Mouse (Mus musculus) ZHBTc4 (cell line): ENCODE data around the gene Sox3.

Experiments
- DNase-seq: peaks from one replicate; pipeline ENCODE4 v3.0.0-alpha.2; 2011; ENCODE audit warnings: low read depth, low spot score

Sox3 gene

DNA sequence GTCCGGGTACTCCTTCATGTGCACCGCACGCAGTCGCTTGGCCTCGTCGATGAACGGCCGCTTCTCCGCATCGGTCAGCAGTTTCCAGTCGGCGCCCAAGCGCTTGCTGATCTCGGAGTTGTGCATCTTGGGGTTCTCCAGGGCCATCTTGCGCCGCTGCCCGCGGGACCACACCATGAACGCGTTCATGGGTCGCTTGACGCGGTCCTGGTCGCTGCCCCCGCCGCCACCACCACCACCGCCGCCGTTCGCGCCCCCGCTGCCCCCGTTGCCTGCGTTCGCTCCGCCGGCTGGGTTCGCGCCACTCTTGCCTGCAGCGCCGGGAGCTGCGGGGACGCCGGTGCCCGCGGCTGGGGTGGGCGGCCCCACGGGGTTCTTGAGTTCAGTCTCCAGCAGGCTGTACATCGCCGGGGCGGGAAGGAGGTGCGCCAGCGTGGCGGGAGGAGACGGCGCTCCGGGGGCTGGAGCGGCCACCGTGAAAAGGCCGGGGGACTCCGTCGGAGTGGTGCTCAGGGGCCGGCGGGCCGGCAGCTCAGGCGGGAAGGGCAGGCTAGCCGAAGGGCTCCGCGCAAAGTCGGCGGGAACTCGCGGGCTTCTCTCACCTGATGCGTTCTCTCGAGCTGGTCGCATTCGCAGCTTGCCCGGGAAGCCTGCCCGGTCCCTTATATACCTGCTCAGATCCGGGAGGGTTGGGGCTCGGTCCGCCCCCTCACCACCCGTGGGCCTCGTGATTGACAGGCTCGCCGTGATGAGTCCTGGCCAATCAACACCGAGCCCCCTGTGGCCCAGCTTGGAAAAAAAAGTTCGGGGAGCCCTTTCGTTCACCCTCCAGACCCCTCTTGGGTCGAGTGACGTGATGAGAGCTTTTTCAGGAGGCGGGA lies at the start of gene Sox3:
Gene Sox3 (minus strand): TSS at position 630 of the 881 bp plus-strand sequence.
- peak; percentile 52 for DNase-seq

DNA sequence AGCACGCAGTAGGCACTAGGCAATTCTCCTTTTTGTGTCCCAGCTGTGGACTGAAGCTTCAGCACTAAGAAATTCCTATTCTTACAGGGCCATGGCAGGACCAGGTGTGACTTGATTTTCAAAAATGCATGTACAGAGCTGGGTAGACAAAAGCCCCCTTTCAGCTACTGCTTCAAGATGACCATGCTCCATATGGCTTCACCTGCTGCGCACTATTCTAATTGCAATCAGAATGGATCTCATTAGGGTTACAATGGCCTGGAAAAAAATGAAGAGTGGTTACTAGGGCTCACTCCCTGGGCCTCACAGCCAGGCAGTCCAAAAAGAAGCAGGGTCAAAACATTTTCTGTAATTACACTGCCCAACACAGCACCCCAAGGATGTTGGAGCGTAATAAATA lies 47.0 kb upstream of the Sox3 start:
- no peak for DNase-seq

GRCm38 (mm10) chrX:60899546-60899945 lies 6.3 kb upstream of the Sox3 start:
- no peak for DNase-seq

GRCm38 (mm10) chrX:60898641-60899040 lies 5.4 kb upstream of the Sox3 start:
- no peak for DNase-seq

- DNase-seq = no peak
Measured at GRCm38 (mm10) chrX:60896296-60896695, 3.1 kb upstream of the Sox3 start.

GRCm38 (mm10) chrX:60895416-60895815 lies 2.2 kb upstream of the Sox3 start:
- DNase-seq = no peak

DNA sequence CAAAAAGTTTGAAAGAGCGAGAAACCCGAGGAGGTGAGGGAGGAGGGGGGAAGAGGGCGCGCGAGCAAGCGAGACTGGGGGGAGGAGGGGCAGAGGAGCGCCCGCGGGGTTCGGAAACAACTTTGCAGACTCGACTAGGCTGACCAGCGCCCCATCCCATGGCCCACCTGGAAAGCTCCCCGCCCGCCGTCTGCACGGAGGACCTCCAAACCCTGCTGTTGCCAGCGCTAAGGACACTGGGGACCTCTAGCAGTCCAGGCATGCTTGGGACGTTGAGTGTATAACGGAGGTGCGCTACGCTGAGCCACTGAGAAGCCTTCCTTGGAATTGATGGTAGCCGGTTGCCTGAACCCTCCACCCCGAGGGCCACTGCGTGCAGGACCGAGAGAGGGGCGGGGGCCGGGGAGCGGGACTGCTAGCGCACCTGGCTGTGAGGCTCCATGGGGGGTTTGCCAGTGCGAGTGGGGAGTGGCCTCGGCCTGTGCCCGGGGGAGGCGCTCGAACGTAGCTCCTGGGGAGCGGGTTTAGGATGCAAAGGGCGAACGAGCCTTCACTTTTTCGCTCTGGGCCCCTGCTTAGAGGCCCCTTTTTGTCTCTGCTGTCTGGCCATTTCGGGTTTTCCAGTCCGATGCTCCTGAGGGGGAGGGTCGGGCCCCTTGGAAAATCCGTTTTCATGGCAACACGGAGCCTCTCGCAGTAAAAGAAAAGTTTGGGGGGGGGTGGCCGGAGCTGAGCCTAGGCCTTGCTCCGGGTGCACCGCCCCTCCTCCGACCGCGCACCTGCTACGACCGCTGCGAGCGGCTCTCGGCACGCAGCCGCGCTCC lies 702 bp upstream of the Sox3 start:
- peak; percentile 37 for DNase-seq

DNA sequence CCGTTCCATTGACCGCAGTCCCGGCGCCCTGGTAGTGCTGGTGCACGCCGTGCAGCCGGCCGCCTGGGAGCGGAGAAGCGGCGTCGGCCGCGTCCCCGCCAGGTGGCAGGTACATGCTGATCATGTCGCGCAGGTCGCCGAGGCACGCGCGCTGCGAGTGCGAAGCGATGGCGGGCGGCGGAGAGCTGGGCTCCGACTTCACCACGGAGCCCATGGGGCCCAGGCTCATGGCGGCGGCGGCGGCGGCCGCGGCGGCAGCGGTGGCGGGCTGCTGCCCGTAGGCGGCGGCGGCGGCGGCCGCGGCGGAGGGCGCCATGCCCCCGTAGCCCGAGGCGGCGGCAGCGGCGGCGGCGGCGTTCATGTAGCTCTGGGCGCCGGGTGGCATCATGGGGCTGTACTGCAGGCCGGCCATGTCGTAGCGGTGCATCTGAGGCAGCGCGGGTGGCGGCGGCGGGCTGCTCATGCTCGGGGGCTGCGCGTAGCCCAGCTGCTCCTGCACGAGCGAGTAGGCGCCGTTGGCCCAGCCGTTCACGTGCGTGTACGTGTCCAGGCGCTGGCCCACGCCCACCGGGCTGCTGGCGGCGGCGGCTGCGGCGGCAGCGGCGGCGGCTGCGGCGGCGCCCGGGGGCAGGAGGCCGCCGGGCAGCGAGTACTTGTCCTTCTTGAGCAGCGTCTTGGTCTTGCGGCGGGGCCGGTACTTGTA lies 981 bp downstream of the Sox3 start:
- peak; percentile 57 for DNase-seq

GRCm38 (mm10) chrX:60891329-60892095 lies 1.7 kb downstream of the Sox3 start:
- DNase-seq = no peak

GRCm38 (mm10) chrX:60890651-60891050 lies 2.6 kb downstream of the Sox3 start:
- DNase-seq = no peak

DNA sequence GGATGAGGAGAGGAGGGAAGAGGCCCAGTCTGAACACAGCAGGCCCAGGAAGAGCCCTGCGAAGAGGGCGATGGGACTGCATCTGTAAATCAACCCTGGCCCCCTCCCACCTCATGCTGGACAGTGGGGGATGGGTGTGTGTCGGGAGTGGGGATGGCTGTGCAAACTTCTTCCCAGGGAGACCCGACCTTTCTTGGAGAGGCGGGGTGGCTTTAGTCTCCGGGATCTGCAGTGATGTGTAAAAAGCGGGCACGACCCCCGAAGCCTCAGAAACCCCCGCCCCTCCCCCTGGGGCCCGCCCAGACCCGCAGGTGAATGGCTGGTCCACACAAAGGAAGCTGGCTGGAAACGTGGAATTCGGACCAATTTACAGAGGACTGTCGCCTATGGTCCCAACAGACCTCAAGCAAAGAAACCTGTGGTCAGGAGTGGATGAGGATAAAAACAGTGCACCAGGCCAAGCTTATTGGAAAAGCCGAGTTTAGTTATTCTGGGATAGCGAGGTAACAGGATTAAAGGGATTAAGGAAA lies 3.2 kb downstream of the Sox3 start:
- DNase-seq = no peak
